Mouse (Mus musculus): Measurements from ENCODE around the gene Tagap. TPM values are rescaled to one million over a fixed set of nuclear protein-coding genes. Genes with fewer than 3 reads are reported as not detected.
"Not testable (repeated sequence)": the region's sequence is repeated elsewhere in the genome, so short reads cannot be mapped to it uniquely, and the experiment has no call there.

Gene Tagap
- polyA plus RNA-seq, 1 experiment from 2014 or later: 0.92 TPM

GRCm38 (mm10) chr17:7927582-7928535 is 2.1 kb downstream of the Tagap start:
- Histone ChIP-seq H3K4me1 (ENCODE audit: insufficient read depth) (0 out of 2 replicates have a peak, but pooled peaks cover 5% of the 10 kb centered on the region), H3K9ac (no peak overlapping the region), H3K27me3 (ENCODE audit: insufficient read depth, low read length) (no peaks in the 10 kb centered on the region), H3K9me3 (ENCODE audit: low read depth, low read length) (no peaks in the 10 kb centered on the region), H3K4me2 (no peak overlapping the region), H3K27ac (ENCODE audit: low read depth) (no peak overlapping the region), H3K4me3 (ENCODE audit: low read depth, low read length) (no peak overlapping the region), H3K36me3 (ENCODE audit: insufficient read depth) (no peaks in the 10 kb centered on the region)
- 64% methylated on average over 24 of the region's 24 CpGs for WGBS
- ATAC-seq (ENCODE audit: insufficient read depth) (no peak), DNase-seq (peak; percentile 77)
- TF ChIP-seq CTCF (IDR thresholded peaks at IDR 0.05; ENCODE audit: low read depth): peak; percentile 71

- H3K36me3 ChIP-seq (ENCODE audit: insufficient read depth): no peaks in the 10 kb centered on the region
- TF ChIP-seq CTCF (IDR thresholded peaks at IDR 0.05; ENCODE audit: low read depth): no peak
- ATAC-seq (ENCODE audit: insufficient read depth) (no peak), DNase-seq (no peak)
- no peak overlapping the region for H3K4me2 ChIP-seq
- H3K27me3 ChIP-seq (ENCODE audit: insufficient read depth, low read length): no peaks in the 10 kb centered on the region
- H3K9me3 ChIP-seq (ENCODE audit: low read depth, low read length): no peaks in the 10 kb centered on the region
- 0 out of 2 replicates have a peak, but pooled peaks cover 5% of the 10 kb centered on the region for H3K4me1 ChIP-seq (ENCODE audit: insufficient read depth)
- no peak overlapping the region for H3K9ac ChIP-seq
- H3K4me3 ChIP-seq (ENCODE audit: low read depth, low read length): no peak overlapping the region
- 86% methylated on average over 6 of the region's 6 CpGs for WGBS
- H3K27ac ChIP-seq (ENCODE audit: low read depth): no peak overlapping the region
Observed at GRCm38 (mm10) chr17:7928662-7929061, 2.9 kb downstream of the Tagap start.

- Histone ChIP-seq H3K4me3 (ENCODE audit: low read depth, low read length) (no peak overlapping the region), H3K27me3 (ENCODE audit: insufficient read depth, low read length) (no peaks in the 10 kb centered on the region), H3K27ac (ENCODE audit: low read depth) (no peak overlapping the region), H3K9ac (no peak overlapping the region), H3K9me3 (ENCODE audit: low read depth, low read length) (no peaks in the 10 kb centered on the region), H3K4me2 (no peak overlapping the region), H3K4me1 (ENCODE audit: insufficient read depth) (0 out of 2 replicates have a peak, but pooled peaks cover 5% of the 10 kb centered on the region), H3K36me3 (ENCODE audit: insufficient read depth) (no peaks in the 10 kb centered on the region)
- peak; percentile 39; the same call in 1 of the 2 replicates for TF ChIP-seq CTCF (IDR thresholded peaks at IDR 0.05; ENCODE audit: low read depth)
- ATAC-seq (ENCODE audit: insufficient read depth) (no peak), DNase-seq (no peak)
- WGBS: 30% methylated on average over 8 of the region's 8 CpGs
Observed at GRCm38 (mm10) chr17:7929279-7929678, 3.5 kb downstream of the Tagap start.

- ATAC-seq (ENCODE audit: insufficient read depth): 0 out of 2 replicates have a peak, but pooled peaks have one; percentile 17
- no peak overlapping the region for H3K4me2 ChIP-seq
- no peaks in the 10 kb centered on the region for H3K9me3 ChIP-seq (ENCODE audit: low read depth, low read length)
- no peak overlapping the region for H3K9ac ChIP-seq
- 77% methylated on average over 13 of the region's 13 CpGs for WGBS
- no peaks in the 10 kb centered on the region for H3K4me1 ChIP-seq (ENCODE audit: insufficient read depth)
- DNase-seq: peak; percentile 13
- H3K27ac ChIP-seq (ENCODE audit: low read depth): no peak overlapping the region
- TF ChIP-seq CTCF (IDR thresholded peaks at IDR 0.05; ENCODE audit: low read depth): no peak
- H3K36me3 ChIP-seq (ENCODE audit: insufficient read depth): no peaks in the 10 kb centered on the region
- H3K4me3 ChIP-seq (ENCODE audit: low read depth, low read length): no peak overlapping the region
- H3K27me3 ChIP-seq (ENCODE audit: insufficient read depth, low read length): no peaks in the 10 kb centered on the region
Observed at GRCm38 (mm10) chr17:7931096-7931990, 5.5 kb downstream of the Tagap start.

- not testable (repeated sequence) for H3K27me3 ChIP-seq (ENCODE audit: insufficient read depth, low read length); H3K4me3 ChIP-seq (ENCODE audit: low read depth, low read length); H3K9me3 ChIP-seq (ENCODE audit: low read depth, low read length); H3K4me2 ChIP-seq; H3K4me1 ChIP-seq (ENCODE audit: insufficient read depth); H3K27ac ChIP-seq (ENCODE audit: low read depth); H3K9ac ChIP-seq; H3K36me3 ChIP-seq (ENCODE audit: insufficient read depth); ATAC-seq (ENCODE audit: insufficient read depth)
- 48% methylated on average over 3 of the region's 8 CpGs for WGBS
- DNase-seq: peak; percentile 0
Observed at GRCm38 (mm10) chr17:7932121-7932520, 6.3 kb downstream of the Tagap start.

GRCm38 (mm10) chr17:7939640-7940039 is 13.8 kb downstream of the Tagap start:
- H3K36me3 ChIP-seq (ENCODE audit: insufficient read depth): no peaks in the 10 kb centered on the region
- H3K27ac ChIP-seq (ENCODE audit: low read depth): no peak overlapping the region
- 52% methylated on average over 8 of the region's 8 CpGs for WGBS
- peak; percentile 56 for TF ChIP-seq CTCF (IDR thresholded peaks at IDR 0.05; ENCODE audit: low read depth)
- no peak overlapping the region for H3K4me2 ChIP-seq
- DNase-seq: peak; percentile 67
- H3K4me1 ChIP-seq (ENCODE audit: insufficient read depth): no peaks in the 10 kb centered on the region
- no peak overlapping the region for H3K9ac ChIP-seq
- H3K9me3 ChIP-seq (ENCODE audit: low read depth, low read length): no peaks in the 10 kb centered on the region
- ATAC-seq (ENCODE audit: insufficient read depth): no peak
- H3K27me3 ChIP-seq (ENCODE audit: insufficient read depth, low read length): no peaks in the 10 kb centered on the region
- no peak overlapping the region for H3K4me3 ChIP-seq (ENCODE audit: low read depth, low read length)

GRCm38 (mm10) chr17:7945117-7946052 is 19.6 kb downstream of the Tagap start, which contains the start of gene Rsph3a:
Gene Rsph3a, plus strand, starts transcription at chr17:7945614.
- WGBS: 3% methylated on average over 57 of the region's 58 CpGs
- not testable (repeated sequence) for H3K4me1 ChIP-seq (ENCODE audit: insufficient read depth); H3K27me3 ChIP-seq (ENCODE audit: insufficient read depth, low read length); H3K36me3 ChIP-seq (ENCODE audit: insufficient read depth); H3K9me3 ChIP-seq (ENCODE audit: low read depth, low read length)
- H3K27ac ChIP-seq (ENCODE audit: low read depth): peak within 1 kb of the TSS; percentile 86
- peak within 1 kb of the TSS; percentile 49 for H3K4me3 ChIP-seq (ENCODE audit: low read depth, low read length)
- ATAC-seq (ENCODE audit: insufficient read depth): peak; percentile 99
- peak; percentile 94 for DNase-seq
- H3K9ac ChIP-seq: peak within 1 kb of the TSS; percentile 51
- peak within 1 kb of the TSS; percentile 69 for H3K4me2 ChIP-seq

GRCm38 (mm10) chr17:7946053-7946627 is 20.3 kb downstream of the Tagap start:
- not testable (repeated sequence) for H3K27ac ChIP-seq (ENCODE audit: low read depth); H3K36me3 ChIP-seq (ENCODE audit: insufficient read depth); DNase-seq; H3K9me3 ChIP-seq (ENCODE audit: low read depth, low read length); H3K4me1 ChIP-seq (ENCODE audit: insufficient read depth); H3K27me3 ChIP-seq (ENCODE audit: insufficient read depth, low read length)
- H3K9ac ChIP-seq: peak overlapping the region; percentile 36; the same call in 1 of the 2 replicates
- peak overlapping the region; percentile 69 for H3K4me2 ChIP-seq
- H3K4me3 ChIP-seq (ENCODE audit: low read depth, low read length): peak overlapping the region; percentile 49
- WGBS: 0% methylated on average over 15 of the region's 27 CpGs
- ATAC-seq (ENCODE audit: insufficient read depth): peak; percentile 66

GRCm38 (mm10) chr17:7951333-7951732 is 25.5 kb downstream of the Tagap start:
- not testable (repeated sequence) for H3K27me3 ChIP-seq (ENCODE audit: insufficient read depth, low read length); H3K9me3 ChIP-seq (ENCODE audit: low read depth, low read length); H3K4me1 ChIP-seq (ENCODE audit: insufficient read depth); H3K4me3 ChIP-seq (ENCODE audit: low read depth, low read length); H3K4me2 ChIP-seq; H3K9ac ChIP-seq; H3K27ac ChIP-seq (ENCODE audit: low read depth); ATAC-seq (ENCODE audit: insufficient read depth); H3K36me3 ChIP-seq (ENCODE audit: insufficient read depth); DNase-seq
- no CpG with 5 or more reads among the region's 4 CpGs for WGBS

Data from lung, embryonic 14.5 days (tissue).